Mouse (Mus musculus) left cerebral cortex, adult 8-10 months (tissue): Measurements from ENCODE around the gene Gm8720. TPM values are rescaled to one million over a fixed set of nuclear protein-coding genes. Genes with fewer than 3 reads are reported as not detected.
"Not testable (repeated sequence)": the region's sequence is repeated elsewhere in the genome, so short reads cannot be mapped to it uniquely, and the experiment has no call there.

Experiments
- DNase-seq, 2 experiments: peaks; one replicate each; pipeline ENCODE4 v3.0.0; 2022; ENCODE audit warnings: low spot score in 2 of 2
- total RNA-seq, 4 experiments: library from RNA; stranded (reverse); gene quantifications; 2 replicates each; pipeline ENCODE4 v1.2.4; 2022

Gene Gm8720
- not detected for total RNA-seq

GRCm38 (mm10) chr7:23067356-23067755 is at the start of gene Gm8720:
Gene Gm8720 (minus strand): TSS chr7:23067456.
- not testable (repeated sequence) for DNase-seq

- DNase-seq, result not testable (repeated sequence)
These were observed 12.0 kb downstream of the Gm8720 start, which contains the start of gene Vmn1r163 for GRCm38 (mm10) chr7:23055240-23055639. Gene Vmn1r163 (plus strand): TSS chr7:23055540.

DNA sequence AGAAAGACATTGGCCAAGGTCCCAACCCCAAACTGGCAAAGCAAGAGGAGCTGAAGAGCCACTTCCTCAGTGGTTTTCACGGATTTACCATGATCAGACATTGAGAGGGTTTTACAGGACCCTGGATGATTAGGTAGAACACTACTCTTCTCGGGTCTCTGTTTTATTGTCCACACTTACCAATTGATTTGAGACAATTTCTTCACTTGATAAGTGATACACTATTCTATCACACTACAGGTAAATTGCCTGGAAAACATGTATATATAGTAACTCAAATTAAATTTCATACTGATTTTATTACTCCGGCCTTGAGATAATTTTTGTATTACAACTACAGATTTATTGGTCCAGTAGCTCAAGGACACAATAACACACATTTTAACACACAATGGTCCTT is 47.4 kb downstream of the Gm8720 start, which contains the start of gene Gm4216:
TSS of gene Gm4216 (minus strand) at position 101 of the 400 bp plus-strand sequence.
- not testable (repeated sequence) for DNase-seq

Other genes starting within 250 kb of the Gm8720 start
- not detected for gene Vmn1r159, start 223.9 kb downstream of the Gm8720 start, total RNA-seq
- not detected for gene Vmn1r160, start 196.2 kb downstream of the Gm8720 start, total RNA-seq
- gene Gm4214, start 82.8 kb downstream of the Gm8720 start, total RNA-seq, result not detected
- not detected for gene Gm4216, start 47.5 kb downstream of the Gm8720 start, total RNA-seq
- gene Vmn1r163, start 11.9 kb downstream of the Gm8720 start, total RNA-seq, result not detected
- not detected for gene Gm10662, start 77.0 kb upstream of the Gm8720 start, total RNA-seq
- gene Vmn1r165, start 149.9 kb upstream of the Gm8720 start, total RNA-seq, result not detected
- not detected for gene Vmn1r166, start 184.2 kb upstream of the Gm8720 start, total RNA-seq
- gene Gm6902, start 211.4 kb upstream of the Gm8720 start, total RNA-seq, result not detected
- not detected for gene Nlrp4e, start 233.7 kb upstream of the Gm8720 start, total RNA-seq